In the genomic region with DNA sequence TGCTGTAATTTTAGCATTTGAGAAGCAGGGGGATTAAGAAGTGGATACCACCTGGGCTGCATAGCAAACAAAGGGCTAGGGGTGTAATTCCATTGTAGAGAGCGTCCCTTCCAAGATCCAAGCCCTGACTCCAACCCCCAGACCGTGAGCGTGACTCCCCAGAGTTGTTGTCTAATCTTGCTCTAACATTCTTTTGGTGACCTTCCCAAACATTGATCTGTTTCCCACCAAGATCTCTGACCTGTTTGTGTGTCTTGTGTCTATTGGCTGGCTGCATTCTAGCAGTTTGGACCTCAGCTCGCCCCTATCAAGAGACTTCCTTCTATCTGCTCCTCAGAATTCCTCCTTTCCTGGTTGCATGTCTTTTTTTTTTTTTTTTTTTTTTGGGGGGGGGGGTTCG, we compare ENCODE assay signal across 35 mouse cellular contexts.
"Had no signal": no experiment of that assay in that cellular context is flagged by ENCODE, and none has a peak within 500 bp of the region (broad histone marks: within the 10 kb centered on the region; RNA-seq: fewer than 3 reads in every experiment).

No protein-coding gene starts in this region.

- H3K27me3 ChIP-seq: heart, embryonic 12.5 days; heart, embryonic 13.5 days; heart, embryonic 15.5 days; hindbrain, embryonic 12.5 days; hindbrain, embryonic 13.5 days; hindbrain, embryonic 15.5 days; intestine, embryonic 15.5 days; kidney, embryonic 15.5 days had no signal

- H3K4me1 ChIP-seq: hindbrain, embryonic 10.5 days; hindbrain, embryonic 12.5 days; hindbrain, embryonic 13.5 days; hindbrain, embryonic 15.5 days; kidney, embryonic 15.5 days had no signal

- H3K9me3 ChIP-seq: heart, embryonic 10.5 days; heart, embryonic 12.5 days; heart, embryonic 13.5 days; heart, embryonic 15.5 days; hindbrain, embryonic 10.5 days; hindbrain, embryonic 12.5 days; hindbrain, embryonic 13.5 days; hindbrain, embryonic 15.5 days; intestine, embryonic 15.5 days; kidney, embryonic 15.5 days had no signal

- H3K9ac ChIP-seq: heart, embryonic 12.5 days; heart, embryonic 13.5 days; heart, embryonic 15.5 days; hindbrain, embryonic 12.5 days; hindbrain, embryonic 13.5 days; hindbrain, embryonic 14.5 days; hindbrain, embryonic 15.5 days; intestine, embryonic 15.5 days; kidney, embryonic 15.5 days had no signal

- DNase-seq: heart, adult 2 months; heart, postnatal 10 days; heart, postnatal 36 days; heart, postnatal 4 days; kidney, adult 11 months; kidney, adult 18-20 months; kidney, adult 2 months; kidney, adult 8-10 months; kidney, adult 9 months; kidney, postnatal 10 days; kidney, postnatal 14 days; kidney, postnatal 25 days; kidney, postnatal 36 days; kidney, postnatal 4 days; layer of hippocampus, adult 9-11 months; layer of hippocampus, postnatal 36 days had no signal

- H3K4me3 ChIP-seq: heart, adult 2 months; heart, embryonic 10.5 days; heart, embryonic 12.5 days; heart, embryonic 13.5 days; heart, embryonic 15.5 days; hindbrain, embryonic 10.5 days; hindbrain, embryonic 12.5 days; hindbrain, embryonic 13.5 days; hindbrain, embryonic 15.5 days; intestine, embryonic 15.5 days; kidney, embryonic 15.5 days; layer of hippocampus, adult 2 months had no signal

- H3K27ac ChIP-seq: heart, adult 2 months; heart, embryonic 10.5 days; heart, embryonic 13.5 days; heart, embryonic 15.5 days; hindbrain, embryonic 10.5 days; hindbrain, embryonic 12.5 days; hindbrain, embryonic 13.5 days; hindbrain, embryonic 14.5 days; hindbrain, embryonic 15.5 days; hindbrain, postnatal 0 days; intestine, embryonic 15.5 days; kidney, embryonic 15.5 days; kidney, postnatal 0 days; layer of hippocampus, adult 2 months had no signal

- H3K4me2 ChIP-seq: heart, embryonic 11.5 days; heart, embryonic 12.5 days; heart, embryonic 13.5 days; heart, embryonic 15.5 days; hindbrain, embryonic 12.5 days; hindbrain, embryonic 13.5 days; hindbrain, embryonic 14.5 days; hindbrain, embryonic 15.5 days; intestine, embryonic 15.5 days; kidney, embryonic 15.5 days had no signal

- ATAC-seq: hindbrain, embryonic 16.5 days; hindbrain, postnatal 0 days; inflammation-experienced regulatory T-cells, adult 6 months; intestine, embryonic 15.5 days; intestine, embryonic 16.5 days; intestine, postnatal 0 days had no signal
